Mouse (Mus musculus) layer of hippocampus, adult 6 months (tissue): ENCODE results near the gene Col19a1. TPM values are rescaled to one million over a fixed set of nuclear protein-coding genes. Genes with fewer than 3 reads are reported as not detected.

Experiments
- long read RNA-seq, 2 experiments: library from polyadenylated mRNA; unstranded; transcript quantifications; one replicate each; pipeline ENCODE4 v2.0.0; 2019 to 2020
- polyA plus RNA-seq: library from polyadenylated mRNA; unstranded; fragments of <200 nt; fragmentation: Nextera tagmentation; gene quantifications from 2 replicates; pipeline ENCODE4 v1.2.3, GENCODE M21; 2021

Col19a1 gene
- 0.51 and 0.53 TPM in 2 replicates for polyA plus RNA-seq
- long read RNA-seq, experiment 1, partial matches to known transcripts: 1 of 2 reads
- long read RNA-seq, experiment 1, other reads (novel, unspliced or antisense): 1 of 2 reads
- long read RNA-seq, experiment 2, full-length matches to known transcripts: 1 of 17 reads
- long read RNA-seq, experiment 2, partial matches to known transcripts: 4 of 17 reads
- long read RNA-seq, experiment 2, other reads (novel, unspliced or antisense): 12 of 17 reads

GRCm38 (mm10) chr1:24587141-24587541 lies at the start of gene Col19a1:
TSS of gene Col19a1 (minus strand) at chr1:24587472.

Other genes starting within 250 kb of the Col19a1 start
- 124 and 126 TPM in 2 replicates for gene Lmbrd1, start 91.2 kb upstream of the Col19a1 start, polyA plus RNA-seq